Mouse (Mus musculus) right cerebral cortex, postnatal 25 days (tissue): Measurements from ENCODE around the gene Fer.

Experiments
- DNase-seq: peaks from one replicate; pipeline ENCODE4 v3.0.0; 2022

The Fer gene

GRCm38 (mm10) chr17:63871773-63872172 is 8.9 kb downstream of the Fer start:
- no peak for DNase-seq

GRCm38 (mm10) chr17:63878889-63879288 is 16.0 kb downstream of the Fer start:
- no peak for DNase-seq

DNA sequence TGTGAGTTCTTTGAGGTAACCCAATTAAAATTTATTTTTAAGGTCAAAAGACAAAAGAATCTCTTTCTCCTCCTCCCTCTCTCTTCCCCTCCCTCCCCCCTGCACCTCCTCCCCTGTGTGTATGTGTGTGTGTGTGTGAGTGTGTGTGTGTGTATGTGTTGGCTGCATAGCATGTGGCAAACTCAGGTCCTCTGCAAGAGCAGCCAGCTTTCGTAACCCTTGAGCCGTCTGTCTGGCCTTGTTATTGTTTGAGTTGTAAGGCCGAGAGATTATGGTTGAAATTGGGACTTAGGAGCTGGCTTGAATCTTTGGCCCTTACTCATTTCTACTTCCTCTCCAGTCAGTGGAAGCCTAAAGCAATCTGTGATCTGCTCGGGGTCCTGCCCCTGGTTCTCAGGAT is 17.1 kb downstream of the Fer start:
- DNase-seq = no peak

DNA sequence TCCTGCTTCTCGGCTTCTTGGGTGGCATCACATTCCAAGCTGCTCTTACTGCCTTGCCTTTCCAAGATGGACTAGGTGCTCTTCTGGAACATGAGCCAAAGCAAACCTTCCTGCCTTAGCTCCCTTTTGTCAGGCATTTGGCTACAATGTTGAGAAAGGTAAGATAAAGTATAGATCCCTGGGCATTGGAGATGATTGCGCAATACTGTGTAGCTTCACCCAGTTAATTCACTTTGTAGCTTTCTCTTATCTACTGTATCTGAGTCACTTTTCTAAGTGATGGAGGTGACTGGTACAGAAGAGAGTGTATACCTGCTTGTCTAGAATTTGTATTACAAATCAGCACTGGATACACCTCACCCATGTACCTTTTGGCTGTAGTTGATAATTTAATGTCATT is 24.1 kb downstream of the Fer start:
- no peak for DNase-seq

- DNase-seq = no peak
Observed at GRCm38 (mm10) chr17:63890611-63891010, 27.7 kb downstream of the Fer start.

DNA sequence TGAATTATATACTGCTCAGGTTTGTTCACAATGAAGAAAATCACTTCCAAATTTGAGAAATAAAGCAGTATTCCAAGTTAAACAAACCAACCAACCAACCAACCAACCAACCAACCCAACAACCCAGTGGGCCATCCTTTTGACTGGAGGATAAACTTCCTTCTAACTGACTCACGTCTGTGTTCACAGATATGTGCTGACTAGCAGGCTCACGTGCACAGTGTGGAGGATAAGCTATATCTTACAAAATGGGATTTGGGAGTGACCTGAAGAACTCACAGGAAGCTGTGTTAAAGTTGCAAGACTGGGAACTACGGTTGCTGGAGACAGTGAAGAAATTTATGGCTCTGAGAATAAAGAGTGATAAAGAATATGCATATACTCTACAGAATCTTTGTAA is 33.0 kb downstream of the Fer start:
- no peak for DNase-seq

DNA sequence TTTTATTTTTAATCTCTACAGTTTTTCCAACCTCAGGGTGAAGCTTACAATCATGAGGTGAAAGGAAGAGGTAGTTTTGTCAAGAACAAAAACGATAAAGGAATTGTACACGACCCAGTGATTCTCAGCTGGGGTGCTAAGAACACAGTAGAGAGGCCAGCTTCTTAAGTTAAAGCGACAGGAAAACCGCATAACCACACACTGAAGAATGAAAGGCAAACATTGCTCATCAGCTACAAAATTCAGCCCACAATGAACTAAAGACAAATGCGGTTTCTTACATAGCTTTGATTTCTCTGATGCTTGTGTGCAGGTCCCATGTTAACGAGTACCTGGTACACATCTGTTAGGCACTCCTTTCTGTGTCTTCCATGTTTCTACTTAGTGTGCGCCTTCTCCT is 34.2 kb downstream of the Fer start:
- DNase-seq = no peak

GRCm38 (mm10) chr17:63909297-63909696 is 46.4 kb downstream of the Fer start:
- no peak for DNase-seq

DNA sequence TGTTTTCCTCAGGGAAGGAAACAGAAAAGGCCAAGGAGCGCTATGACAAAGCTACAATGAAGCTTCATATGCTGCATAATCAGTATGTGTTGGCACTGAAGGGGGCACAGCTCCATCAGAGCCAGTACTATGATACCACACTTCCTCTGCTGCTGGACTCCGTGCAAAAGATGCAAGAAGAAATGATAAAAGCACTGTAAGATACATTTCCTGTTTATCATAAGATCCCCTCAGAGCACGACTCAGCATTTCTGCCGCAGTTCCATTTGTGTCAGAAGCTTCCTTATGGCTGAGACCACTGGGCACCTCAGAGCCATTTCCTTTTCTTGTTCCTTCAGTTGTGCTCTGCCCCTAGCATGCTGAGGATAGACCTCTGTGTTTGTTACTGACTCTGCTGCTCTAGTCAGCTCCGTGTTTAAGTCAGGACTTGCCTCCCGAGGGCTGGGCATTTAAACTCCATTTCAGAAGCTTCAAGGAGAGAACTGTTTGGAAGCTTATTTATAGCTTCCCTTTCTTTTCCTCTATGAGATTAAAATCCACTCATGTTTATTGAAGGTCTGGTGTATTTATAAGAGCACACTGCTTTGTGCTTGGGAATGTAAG is 58.8 kb downstream of the Fer start:
- no peak for DNase-seq

DNA sequence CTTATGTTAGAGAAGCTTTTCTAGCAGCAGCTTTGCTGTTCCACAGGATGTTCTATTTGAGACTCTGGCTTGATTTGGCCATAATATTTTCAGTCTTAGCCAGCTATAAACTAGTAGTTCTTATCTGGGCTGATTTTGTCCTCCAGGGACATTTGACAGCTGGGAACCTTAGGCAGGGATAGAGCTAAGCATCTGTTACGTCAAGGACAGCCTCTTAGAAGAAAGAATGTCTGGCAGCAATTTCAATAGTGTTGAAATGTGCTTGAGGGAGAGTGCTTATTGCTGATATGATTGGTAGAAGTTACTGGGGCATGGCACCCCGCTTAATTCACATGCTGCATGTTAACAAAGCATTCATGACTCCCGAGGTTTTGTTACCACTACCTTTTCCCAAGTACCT is 62.7 kb downstream of the Fer start:
- no peak for DNase-seq

- no peak for DNase-seq
Observed at GRCm38 (mm10) chr17:63930634-63931033, 67.8 kb downstream of the Fer start.

- no peak for DNase-seq
Observed at GRCm38 (mm10) chr17:63931556-63931955, 68.7 kb downstream of the Fer start.

GRCm38 (mm10) chr17:63935408-63935807 is 72.5 kb downstream of the Fer start:
- no peak for DNase-seq

GRCm38 (mm10) chr17:63937886-63938285 is 75.0 kb downstream of the Fer start:
- no peak for DNase-seq

GRCm38 (mm10) chr17:63946772-63947171 is 83.9 kb downstream of the Fer start:
- no peak for DNase-seq

GRCm38 (mm10) chr17:63948811-63949210 is 85.9 kb downstream of the Fer start:
- DNase-seq = no peak

GRCm38 (mm10) chr17:63951436-63951835 is 88.6 kb downstream of the Fer start:
- no peak for DNase-seq

- DNase-seq = no peak
Observed at GRCm38 (mm10) chr17:63967091-63967490, 104.2 kb downstream of the Fer start.

GRCm38 (mm10) chr17:63969448-63969847 is 106.6 kb downstream of the Fer start:
- DNase-seq = no peak

GRCm38 (mm10) chr17:63970239-63970638 is 107.4 kb downstream of the Fer start:
- no peak for DNase-seq

- no peak for DNase-seq
Observed at GRCm38 (mm10) chr17:63970939-63971338, 108.1 kb downstream of the Fer start.

- DNase-seq = no peak
Observed at GRCm38 (mm10) chr17:63972181-63972580, 109.3 kb downstream of the Fer start.

- no peak for DNase-seq
Observed at GRCm38 (mm10) chr17:63973806-63974205, 110.9 kb downstream of the Fer start.

- no peak for DNase-seq
Observed at GRCm38 (mm10) chr17:63974253-63974652, 111.4 kb downstream of the Fer start.

DNA sequence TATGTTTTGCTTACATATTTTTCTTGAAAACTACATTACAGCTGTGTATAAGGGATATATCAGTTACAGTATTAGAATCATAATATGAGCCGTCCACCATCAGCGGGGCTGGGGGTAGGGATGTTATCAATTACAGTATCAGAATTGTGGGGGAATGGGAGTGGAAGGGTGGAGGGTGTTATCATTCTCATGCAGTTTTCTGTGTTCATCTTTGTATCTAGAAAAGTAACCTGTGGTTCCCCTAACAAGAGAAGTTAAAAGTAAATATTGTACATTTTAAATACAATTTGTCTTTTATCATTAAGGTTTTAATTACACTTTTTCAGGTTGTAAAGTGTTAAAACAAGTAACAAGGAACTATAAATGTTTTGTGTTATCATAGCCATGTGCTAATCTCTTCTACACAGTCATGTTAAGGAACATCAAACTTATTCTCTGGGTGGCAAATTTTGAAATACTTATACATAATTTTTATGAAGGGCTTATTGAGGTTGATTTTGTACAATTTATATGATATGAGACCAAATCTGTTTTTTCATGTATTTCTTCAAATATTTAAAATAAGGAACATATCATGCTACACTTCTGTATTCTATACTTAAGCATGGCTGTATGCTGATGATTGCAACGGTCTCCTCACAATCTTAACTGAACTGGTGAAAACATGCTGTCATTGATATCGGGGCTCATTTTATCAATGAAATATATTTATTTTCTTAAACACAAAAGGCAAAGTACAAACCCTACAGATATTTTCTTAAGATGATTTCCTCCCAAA is 116.1 kb downstream of the Fer start:
- DNase-seq = no peak
